Mouse (Mus musculus) heart, embryonic 12.5 days (tissue): ENCODE measurements around the gene Ece1. TPM values are rescaled to one million over a fixed set of nuclear protein-coding genes. Genes with fewer than 3 reads are reported as not detected.
A peak's percentile ranks its signal among the peaks of the same experiment; 100 is the strongest.

ENCODE experiments used
- ATAC-seq: fragments of 200-750 bp; cut with Nextera tagmentation; 2 replicates; pipeline ENCODE4 v1.8.0; 2017; ENCODE audit warnings: moderate TSS enrichment, moderate library complexity; ENCODE audit not compliant: insufficient number of reproducible peaks, low FRiP score
- H3K27ac ChIP-seq: fragments of 300-500 bp; sonication (generic); 2 replicates; pipeline ENCODE4 v1.5.1; 2016; ENCODE audit warnings: mild to moderate bottlenecking, moderate library complexity; ENCODE audit not compliant: poor library complexity, severe bottlenecking
- H3K27me3 ChIP-seq: fragments of 300-500 bp; sonication (generic); replicated peaks from 2 replicates; pipeline ENCODE4 v1.6.1; 2016; ENCODE audit warnings: mild to moderate bottlenecking, moderate library complexity
- H3K36me3 ChIP-seq: fragments of 300-500 bp; sonication (generic); 2 replicates; pipeline ENCODE4 v1.6.1; 2016; ENCODE audit warnings: mild to moderate bottlenecking, moderate library complexity
- H3K4me1 ChIP-seq: fragments of 300-500 bp; sonication (generic); replicated peaks from 2 replicates; pipeline ENCODE4 v1.6.1; 2016; ENCODE audit warnings: mild to moderate bottlenecking
- H3K4me2 ChIP-seq: fragments of 300-500 bp; sonication (generic); 2 replicates; pipeline ENCODE4 v1.6.1; 2016; ENCODE audit warnings: mild to moderate bottlenecking, moderate library complexity
- H3K4me3 ChIP-seq: fragments of 300-500 bp; sonication (generic); 2 replicates; pipeline ENCODE4 v1.5.1; 2016; ENCODE audit warnings: mild to moderate bottlenecking
- H3K9ac ChIP-seq: fragments of 300-500 bp; sonication (generic); 2 replicates; pipeline ENCODE4 v1.6.1; 2016; ENCODE audit warnings: mild to moderate bottlenecking, moderate library complexity
- H3K9me3 ChIP-seq: fragments of 300-500 bp; sonication (generic); replicated peaks from 2 replicates; pipeline ENCODE4 v1.6.1; 2016; ENCODE audit warnings: mild to moderate bottlenecking, moderate library complexity
- WGBS: fragments of 180-500 bp; shearing (Covaris S2); methylation state at CpG from one replicate; pipeline ENCODE4 v1.1.7; 2016; 5-methylcytosine and 5-hydroxymethylcytosine counted together
- polyA plus RNA-seq: library from polyadenylated mRNA; unstranded; fragments of >200 nt; fragmentation: Nextera tagmentation; extraction: Ambion mirVana; gene quantifications from 2 replicates; pipeline ENCODE4 v1.2.1, GENCODE M21; 2016

The Ece1 gene
- polyA plus RNA-seq, 1 experiment from 2014 or later = 122 TPM

DNA sequence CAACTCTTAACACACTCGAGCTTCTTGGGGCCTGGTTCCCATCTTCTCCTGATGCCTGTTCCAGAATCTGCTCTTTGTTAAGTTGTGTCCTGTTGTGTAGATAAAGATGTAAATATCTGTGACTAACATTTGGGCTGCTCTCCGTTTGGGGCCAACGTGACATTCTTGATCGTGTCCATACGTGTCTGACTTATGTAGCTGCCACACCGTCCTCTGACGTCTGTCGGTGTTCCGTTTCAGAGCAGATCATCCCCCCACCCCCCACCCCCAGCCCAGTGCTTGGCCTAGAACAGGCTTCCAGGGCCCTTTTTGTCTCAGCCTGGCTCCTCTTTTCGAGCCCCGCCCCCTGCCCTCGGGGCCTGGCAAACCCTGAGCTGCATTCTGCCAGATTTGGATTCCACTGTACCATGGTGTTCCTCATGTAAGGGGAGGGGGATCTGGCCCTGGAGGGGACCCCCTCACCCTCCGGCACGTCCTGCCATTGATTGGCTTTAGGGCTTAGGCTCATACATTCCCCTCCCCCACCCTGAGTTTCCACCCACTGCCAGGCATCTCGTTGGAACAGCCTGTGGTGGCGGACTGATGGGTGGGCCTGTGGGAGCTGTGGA, 7.7 kb downstream of the Ece1 start:
- H3K4me1 ChIP-seq = peaks cover 78% of the 10 kb centered on the region
- no peak for ATAC-seq

GRCm38 (mm10) chr4:137870979-137871378, 8.9 kb downstream of the Ece1 start:
- Histone ChIP-seq H3K36me3 (no peaks in the 10 kb centered on the region; the same call in 1 of the 2 replicates), H3K9ac (no peak overlapping the region), H3K27ac (no peak overlapping the region), H3K27me3 (no peaks in the 10 kb centered on the region), H3K4me3 (no peak overlapping the region), H3K4me1 (peaks cover 77% of the 10 kb centered on the region), H3K4me2 (no peak overlapping the region), H3K9me3 (no peaks in the 10 kb centered on the region)
- no peak for ATAC-seq
- 83% methylated on average over 4 of the region's 4 CpGs for WGBS

More for the DNA sequence above, 7.7 kb downstream of the Ece1 start:
- Histone ChIP-seq H3K27me3 (no peaks in the 10 kb centered on the region), H3K9me3 (no peaks in the 10 kb centered on the region), H3K4me2 (peak overlapping the region; percentile 27; the same call in 1 of the 2 replicates), H3K9ac (peak overlapping the region; percentile 16; the same call in 1 of the 2 replicates), H3K36me3 (no peaks in the 10 kb centered on the region; the same call in 1 of the 2 replicates), H3K4me3 (no peak overlapping the region), H3K27ac (no peak overlapping the region)
- 23% methylated on average over 16 of the region's 16 CpGs for WGBS

DNA sequence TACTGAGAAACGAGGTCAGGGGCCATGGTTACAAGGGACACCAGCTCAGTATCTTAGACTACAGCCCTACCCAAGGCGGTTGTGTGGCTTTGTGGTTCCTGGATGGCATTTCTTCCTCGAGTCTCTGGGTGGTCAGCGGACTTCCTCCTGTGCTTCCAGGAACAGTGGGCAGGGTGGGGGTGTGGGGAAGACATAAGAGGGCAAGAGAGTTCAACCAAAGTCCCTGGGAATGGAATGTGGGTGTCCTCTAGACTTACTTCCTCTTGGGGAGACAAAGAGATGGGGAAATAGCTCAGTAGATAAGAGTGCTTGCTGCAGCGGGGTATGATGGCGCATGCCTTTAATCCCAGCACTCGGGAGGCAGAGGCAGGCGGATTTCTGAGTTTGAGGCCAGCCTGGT, 9.4 kb downstream of the Ece1 start:
- H3K36me3 ChIP-seq = no peaks in the 10 kb centered on the region; the same call in 1 of the 2 replicates
- no peaks in the 10 kb centered on the region for H3K9me3 ChIP-seq
- ATAC-seq = no peak
- peaks cover 73% of the 10 kb centered on the region for H3K4me1 ChIP-seq
- no peak overlapping the region for H3K9ac ChIP-seq
- no peak overlapping the region for H3K4me2 ChIP-seq
- H3K27me3 ChIP-seq = no peaks in the 10 kb centered on the region
- H3K27ac ChIP-seq = no peak overlapping the region
- WGBS = 69% methylated on average over 8 of the region's 8 CpGs
- H3K4me3 ChIP-seq = no peak overlapping the region

GRCm38 (mm10) chr4:137874337-137874736, 12.3 kb downstream of the Ece1 start:
- peaks cover 67% of the 10 kb centered on the region for H3K4me1 ChIP-seq
- no peak overlapping the region for H3K27ac ChIP-seq
- no peaks in the 10 kb centered on the region for H3K27me3 ChIP-seq
- no peak overlapping the region for H3K9ac ChIP-seq
- no peak overlapping the region; the same call in 1 of the 2 replicates for H3K4me2 ChIP-seq
- no peak overlapping the region for H3K4me3 ChIP-seq
- H3K36me3 ChIP-seq = no peaks in the 10 kb centered on the region; the same call in 1 of the 2 replicates
- ATAC-seq = no peak
- 22% methylated on average over 7 of the region's 7 CpGs for WGBS
- no peaks in the 10 kb centered on the region for H3K9me3 ChIP-seq

- Histone ChIP-seq H3K4me1 (peaks cover 64% of the 10 kb centered on the region), H3K36me3 (no peaks in the 10 kb centered on the region; the same call in 1 of the 2 replicates), H3K27me3 (no peaks in the 10 kb centered on the region), H3K4me3 (no peak overlapping the region), H3K27ac (no peak overlapping the region), H3K9ac (no peak overlapping the region), H3K9me3 (no peaks in the 10 kb centered on the region), H3K4me2 (no peak overlapping the region; the same call in 1 of the 2 replicates)
- no peak for ATAC-seq
- WGBS = 36% methylated on average over 4 of the region's 4 CpGs
Measured at GRCm38 (mm10) chr4:137874826-137875225, 12.8 kb downstream of the Ece1 start.

GRCm38 (mm10) chr4:137875466-137876092, 13.5 kb downstream of the Ece1 start:
- no peaks in the 10 kb centered on the region for H3K9me3 ChIP-seq
- H3K27ac ChIP-seq = no peak overlapping the region
- 69% methylated on average over 9 of the region's 9 CpGs for WGBS
- peaks cover 57% of the 10 kb centered on the region for H3K4me1 ChIP-seq
- H3K4me3 ChIP-seq = no peak overlapping the region
- H3K36me3 ChIP-seq = no peaks in the 10 kb centered on the region; the same call in 1 of the 2 replicates
- no peak for ATAC-seq
- H3K9ac ChIP-seq = no peak overlapping the region
- no peak overlapping the region for H3K4me2 ChIP-seq
- no peaks in the 10 kb centered on the region for H3K27me3 ChIP-seq

DNA sequence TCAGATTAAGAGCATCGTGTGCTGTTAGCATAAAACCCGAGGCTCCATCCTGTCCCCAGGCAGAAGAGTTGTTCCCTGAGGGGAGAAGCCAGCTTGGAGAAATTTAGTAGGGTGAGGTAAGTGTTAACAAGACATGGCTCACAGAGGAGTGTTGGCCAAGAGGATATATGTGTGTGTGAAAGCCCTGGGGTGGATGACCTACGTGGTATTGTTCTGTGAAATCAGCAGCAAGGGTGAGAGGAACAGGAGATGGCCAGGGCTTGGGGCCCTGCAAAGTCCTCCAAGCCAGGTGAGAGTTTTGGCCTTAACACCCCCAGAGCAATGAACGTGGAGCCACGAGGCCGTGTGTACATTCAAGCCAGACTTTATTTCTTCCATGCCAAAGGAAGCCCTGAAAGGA, 14.8 kb downstream of the Ece1 start:
- ATAC-seq = no peak
- H3K9me3 ChIP-seq = no peaks in the 10 kb centered on the region
- H3K27me3 ChIP-seq = no peaks in the 10 kb centered on the region
- H3K4me3 ChIP-seq = no peak overlapping the region
- H3K4me1 ChIP-seq = peaks cover 59% of the 10 kb centered on the region
- H3K4me2 ChIP-seq = no peak overlapping the region
- H3K27ac ChIP-seq = no peak overlapping the region
- peaks cover 6% of the 10 kb centered on the region; the same call in 1 of the 2 replicates for H3K36me3 ChIP-seq
- 50% methylated on average over 6 of the region's 6 CpGs for WGBS
- H3K9ac ChIP-seq = peak overlapping the region; percentile 28; the same call in 1 of the 2 replicates

- Histone ChIP-seq H3K4me1 (peaks cover 60% of the 10 kb centered on the region), H3K9me3 (no peaks in the 10 kb centered on the region), H3K4me3 (no peak overlapping the region), H3K27me3 (no peaks in the 10 kb centered on the region), H3K36me3 (peaks cover 6% of the 10 kb centered on the region; the same call in 1 of the 2 replicates), H3K4me2 (no peak overlapping the region), H3K27ac (no peak overlapping the region), H3K9ac (no peak overlapping the region)
- WGBS = 24% methylated on average over 4 of the region's 4 CpGs
- no peak for ATAC-seq
Measured at GRCm38 (mm10) chr4:137877432-137877881, 15.4 kb downstream of the Ece1 start.

DNA sequence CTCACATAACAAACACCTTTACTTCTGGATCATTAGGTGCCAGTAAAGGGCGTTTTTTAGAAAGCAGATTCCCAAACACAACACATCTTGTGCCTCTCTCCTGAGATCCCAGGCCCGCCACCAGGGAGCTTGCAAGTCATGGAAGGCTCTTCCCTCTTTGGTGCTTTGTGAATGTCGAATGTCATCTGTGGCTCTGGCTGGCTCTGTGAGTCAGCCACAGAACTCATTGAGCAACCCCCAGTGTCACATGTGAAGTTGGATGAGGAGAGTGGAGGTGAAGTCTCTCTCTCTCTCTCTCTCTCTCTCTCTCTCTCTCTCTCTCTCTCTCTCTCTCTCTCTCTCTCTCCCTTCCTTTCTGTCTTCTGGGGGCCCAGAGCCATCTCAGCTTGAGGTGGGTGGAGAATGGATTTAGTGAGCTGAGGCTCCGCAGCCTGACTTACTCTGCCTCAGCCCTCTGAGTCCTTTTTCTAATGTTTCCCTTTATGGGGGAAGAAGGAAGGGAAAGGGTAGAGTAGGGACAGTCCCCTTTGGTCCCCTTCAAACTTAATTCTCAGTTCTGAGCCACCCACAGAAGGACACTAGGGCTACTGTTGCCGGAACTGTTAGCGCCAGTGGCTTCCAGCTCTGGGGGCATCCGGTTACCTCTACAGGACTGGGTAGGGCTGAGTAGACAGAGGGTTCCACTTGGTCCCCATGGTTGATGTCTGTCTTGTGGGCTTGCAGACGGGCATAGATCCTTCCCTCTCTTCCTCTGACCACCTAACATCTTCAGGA, 17.5 kb downstream of the Ece1 start:
- H3K4me3 ChIP-seq = no peak overlapping the region
- H3K4me1 ChIP-seq = peaks cover 65% of the 10 kb centered on the region
- 0 out of 2 replicates have a peak, but pooled peaks cover 6% of the 10 kb centered on the region for H3K36me3 ChIP-seq
- H3K4me2 ChIP-seq = no peak overlapping the region
- no peak overlapping the region for H3K9ac ChIP-seq
- H3K27ac ChIP-seq = no peak overlapping the region
- no peak for ATAC-seq
- no peaks in the 10 kb centered on the region for H3K9me3 ChIP-seq
- WGBS = 79% methylated on average over 8 of the region's 8 CpGs
- H3K27me3 ChIP-seq = no peaks in the 10 kb centered on the region

- Histone ChIP-seq H3K4me3 (no peak overlapping the region), H3K9me3 (no peaks in the 10 kb centered on the region), H3K27me3 (no peaks in the 10 kb centered on the region), H3K36me3 (0 out of 2 replicates have a peak, but pooled peaks cover 6% of the 10 kb centered on the region), H3K27ac (no peak overlapping the region), H3K9ac (no peak overlapping the region), H3K4me1 (peaks cover 52% of the 10 kb centered on the region), H3K4me2 (no peak overlapping the region)
- 68% methylated on average over 8 of the region's 8 CpGs for WGBS
- no peak for ATAC-seq
Measured at GRCm38 (mm10) chr4:137881445-137881844, 19.4 kb downstream of the Ece1 start.

DNA sequence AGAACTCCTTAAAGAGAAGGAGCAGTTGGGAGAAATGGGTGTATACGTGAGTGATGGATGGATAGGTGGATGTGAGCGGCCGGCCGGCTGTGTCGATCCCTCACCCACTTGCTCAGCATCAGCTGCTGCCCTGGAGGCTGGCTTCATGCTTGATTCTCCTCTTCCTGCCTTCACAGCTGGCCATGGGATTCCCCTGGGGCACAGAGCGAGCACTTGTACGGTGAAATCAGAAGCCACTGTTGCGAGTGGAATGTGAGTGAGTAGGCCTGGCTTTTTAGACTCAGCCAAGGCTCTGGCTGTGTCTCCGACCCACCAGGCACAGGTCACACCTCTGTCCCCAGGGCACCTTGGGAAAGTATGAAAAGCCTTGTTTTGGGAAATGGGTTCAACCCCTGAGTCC, 20.6 kb downstream of the Ece1 start:
- no peak overlapping the region for H3K4me2 ChIP-seq

More for the DNA sequence above, 20.6 kb downstream of the Ece1 start:
- Histone ChIP-seq H3K27ac (no peak overlapping the region), H3K4me1 (peaks cover 51% of the 10 kb centered on the region), H3K36me3 (0 out of 2 replicates have a peak, but pooled peaks cover 6% of the 10 kb centered on the region), H3K27me3 (no peaks in the 10 kb centered on the region), H3K4me3 (no peak overlapping the region), H3K9ac (no peak overlapping the region), H3K9me3 (no peaks in the 10 kb centered on the region)
- 60% methylated on average over 9 of the region's 9 CpGs for WGBS
- no peak for ATAC-seq
